Mouse (Mus musculus): ENCODE data around the gene Gm21983. TPM values are rescaled to one million over a fixed set of nuclear protein-coding genes. Genes with fewer than 3 reads are reported as not detected.

The Gm21983 gene
- total RNA-seq, 2 experiments from 2014 or later, result not detected

DNA sequence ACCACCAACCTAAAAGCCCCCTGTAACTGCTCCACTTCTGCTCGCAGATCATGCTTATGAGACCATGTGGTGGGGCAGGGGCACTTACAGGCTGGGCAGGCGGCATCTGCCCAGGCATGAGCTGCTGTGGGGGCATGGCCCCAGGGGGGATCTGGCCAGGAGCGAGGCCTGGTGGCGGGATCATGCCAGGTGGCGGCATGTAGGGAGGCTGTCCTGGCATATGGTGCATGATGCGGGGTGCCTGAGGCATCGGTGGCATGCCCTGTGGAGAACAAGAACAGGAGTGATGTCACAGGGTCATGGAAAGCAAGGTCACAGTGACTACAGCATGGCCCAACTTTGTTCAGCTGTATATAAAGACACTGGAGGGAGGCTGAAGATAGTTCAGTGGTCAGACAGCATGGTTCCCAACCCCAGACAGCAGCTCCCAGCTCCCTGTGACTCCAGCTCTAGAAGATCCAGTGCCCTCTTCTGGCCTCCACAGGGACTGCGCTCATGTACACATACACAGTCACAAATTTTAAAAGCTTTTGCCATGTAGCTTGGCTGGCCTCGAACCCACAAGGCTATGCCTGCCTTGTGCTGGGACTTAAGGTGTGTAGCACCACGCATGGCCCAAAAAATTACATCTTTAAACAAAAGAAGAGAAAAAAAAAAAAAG lies 8.5 kb upstream of the Gm21983 start:
- ATAC-seq (replicated peaks; ENCODE audit: poor library complexity), result peak; percentile 38; the same call in 1 of the 2 replicates

DNA sequence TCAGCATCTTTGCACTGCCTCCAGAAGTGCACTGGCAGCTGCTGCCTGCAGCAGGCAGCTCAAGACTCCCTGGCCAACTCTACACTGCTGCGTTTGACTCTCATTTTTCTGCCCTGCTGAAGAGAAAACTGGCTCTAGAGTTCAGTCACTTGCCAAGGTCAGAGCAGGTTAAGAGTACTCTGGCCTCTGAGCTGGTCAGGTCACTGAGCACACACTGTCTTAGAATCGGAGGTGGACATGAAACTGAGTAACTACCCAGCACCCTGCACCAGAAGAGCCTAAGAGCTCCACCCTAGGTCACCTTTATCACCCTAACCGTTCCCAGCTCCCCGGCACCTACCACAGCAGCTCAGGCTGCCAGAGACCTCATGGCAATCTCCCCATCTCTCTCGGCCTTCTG lies 5.1 kb upstream of the Gm21983 start:
- no peak for ATAC-seq (replicated peaks; ENCODE audit: poor library complexity)

DNA sequence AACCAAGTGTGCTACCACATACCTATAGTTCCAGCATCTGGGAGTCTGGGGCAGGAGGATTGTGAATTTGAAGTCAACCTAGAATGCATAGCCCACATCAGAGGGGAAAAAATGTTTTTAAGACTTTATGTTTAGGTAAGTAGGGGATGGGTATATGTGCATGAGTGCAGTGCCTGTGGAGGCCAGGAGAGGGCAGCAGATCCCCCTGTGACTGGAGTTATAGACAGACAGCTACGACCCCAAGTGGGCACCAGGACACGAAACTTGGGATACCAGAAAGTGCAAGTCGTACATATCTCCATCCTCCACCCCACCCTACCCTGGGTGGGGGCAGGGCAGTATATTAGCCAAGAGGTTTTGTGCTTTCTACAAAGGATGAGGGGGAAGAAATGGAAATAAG lies 4.1 kb upstream of the Gm21983 start:
- ATAC-seq (replicated peaks; ENCODE audit: poor library complexity), result peak; percentile 96

DNA sequence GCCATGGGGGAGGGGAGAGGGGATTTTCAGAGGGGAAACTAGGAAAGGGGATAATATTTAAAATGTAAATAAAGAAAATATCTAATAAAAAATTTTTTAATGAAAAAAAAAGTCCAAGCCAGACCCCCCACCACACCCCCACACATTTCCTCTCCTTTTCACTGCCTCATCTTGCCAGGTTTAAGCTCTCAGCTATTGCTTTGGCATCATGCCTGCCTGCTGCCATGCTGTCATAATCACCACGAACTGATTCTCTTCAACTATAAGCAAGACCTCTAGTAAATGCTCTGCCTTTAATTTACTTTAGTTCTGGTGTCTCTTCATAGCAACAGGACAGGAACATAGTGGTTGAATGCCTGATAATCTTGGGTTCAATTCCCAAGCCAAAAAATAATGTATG lies 1.6 kb upstream of the Gm21983 start:
- ATAC-seq (replicated peaks; ENCODE audit: poor library complexity), result no peak

DNA sequence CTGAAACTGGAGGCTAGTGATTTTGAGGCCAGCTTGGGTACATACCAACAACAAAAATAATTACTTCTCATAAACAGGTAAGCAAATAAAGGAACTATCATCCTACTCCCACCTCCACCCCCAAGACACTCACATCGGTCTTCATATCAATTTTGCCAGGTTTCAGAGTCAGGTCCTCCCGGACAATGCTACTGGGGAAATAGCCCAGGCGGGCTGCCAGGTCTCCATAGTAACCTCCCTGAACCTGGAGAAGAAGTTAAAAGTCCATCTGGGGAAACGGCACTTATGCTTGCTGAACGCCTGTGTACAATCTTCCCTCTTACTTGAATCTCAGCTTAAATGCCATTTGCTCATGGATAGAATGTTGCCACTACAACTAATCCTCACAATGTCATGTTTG lies 850 bp downstream of the Gm21983 start:
- ATAC-seq (replicated peaks; ENCODE audit: poor library complexity), result no peak

DNA sequence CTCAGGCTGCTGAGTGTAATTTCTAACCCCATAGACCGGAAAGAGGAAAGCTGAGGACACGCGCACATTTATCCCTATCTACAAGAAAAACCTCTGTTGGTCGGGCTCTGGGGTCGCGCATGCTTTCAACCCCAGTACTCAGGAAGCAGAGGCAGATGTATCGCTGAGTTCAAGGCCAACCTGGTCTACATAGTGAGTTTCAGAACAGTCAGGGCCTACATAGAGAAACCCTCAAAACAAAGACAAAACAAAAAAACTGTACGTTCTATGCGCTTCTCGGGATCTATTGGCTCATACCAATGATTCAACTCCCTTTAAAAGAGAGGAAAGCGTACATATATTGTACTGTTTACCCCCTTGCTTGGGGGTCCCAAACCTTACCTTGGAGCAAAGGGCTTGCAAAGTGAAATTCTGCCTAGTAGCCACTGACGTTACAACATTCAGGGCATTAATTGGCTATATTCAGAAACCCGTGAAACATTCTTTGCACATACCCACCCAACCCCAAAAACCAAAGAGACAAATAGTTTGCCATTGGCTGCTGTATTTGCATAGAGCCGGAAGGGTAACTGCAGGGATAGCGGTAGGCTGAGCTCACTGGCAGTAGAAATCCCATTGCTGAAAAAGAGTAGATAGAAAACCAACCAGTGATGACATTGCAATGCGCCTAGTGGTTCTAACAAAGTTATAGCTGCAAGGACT lies 1.5 kb downstream of the Gm21983 start:
- ATAC-seq (replicated peaks; ENCODE audit: poor library complexity), result no peak

DNA sequence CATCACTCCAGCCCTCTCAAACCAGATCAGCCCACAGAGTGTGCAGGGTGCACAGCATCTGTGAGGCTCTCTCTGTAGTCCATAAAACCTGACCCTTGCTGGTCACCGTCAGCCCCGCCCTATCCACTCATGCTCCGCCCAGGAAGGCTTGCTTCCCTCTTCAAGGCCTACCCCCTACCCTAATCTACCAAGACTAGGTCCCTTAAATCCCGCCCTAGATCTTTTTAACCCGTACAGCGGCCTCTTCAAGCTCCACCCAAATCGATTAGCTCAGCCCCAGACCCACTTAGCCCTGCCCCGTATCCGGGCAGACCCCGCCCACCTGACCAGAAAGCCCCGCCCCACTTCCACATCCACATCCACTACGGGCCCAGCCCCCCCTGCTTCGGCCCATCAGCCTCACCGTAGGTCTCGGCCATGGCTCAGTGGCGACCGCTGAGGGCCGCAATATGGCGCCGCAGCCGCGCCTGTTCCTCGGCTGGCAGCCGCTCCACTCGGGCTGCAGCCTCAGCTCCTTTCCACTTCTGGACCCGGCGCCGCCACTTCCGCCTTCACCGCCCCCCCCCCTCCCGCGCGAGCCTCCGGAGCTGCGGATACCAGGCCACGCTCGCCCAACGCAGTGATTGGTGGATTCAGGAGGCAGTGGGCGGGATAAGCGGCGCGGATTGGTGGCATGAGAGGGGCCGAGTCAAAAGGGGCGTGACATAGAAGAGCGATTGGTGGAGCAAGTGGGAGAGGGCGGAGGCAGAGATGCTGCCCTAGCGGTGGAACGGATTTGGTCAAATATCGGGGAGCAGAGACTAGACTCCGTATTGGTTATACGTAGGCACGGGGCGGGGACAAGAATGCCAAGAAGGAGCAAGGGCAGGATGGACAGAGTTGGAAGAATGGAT lies 2.3 kb downstream of the Gm21983 start, which contains the start of gene Rab4b:
TSS of gene Rab4b (minus strand) at position 573 of the 893 bp plus-strand sequence.
- peak; percentile 91 for ATAC-seq (replicated peaks; ENCODE audit: poor library complexity)

DNA sequence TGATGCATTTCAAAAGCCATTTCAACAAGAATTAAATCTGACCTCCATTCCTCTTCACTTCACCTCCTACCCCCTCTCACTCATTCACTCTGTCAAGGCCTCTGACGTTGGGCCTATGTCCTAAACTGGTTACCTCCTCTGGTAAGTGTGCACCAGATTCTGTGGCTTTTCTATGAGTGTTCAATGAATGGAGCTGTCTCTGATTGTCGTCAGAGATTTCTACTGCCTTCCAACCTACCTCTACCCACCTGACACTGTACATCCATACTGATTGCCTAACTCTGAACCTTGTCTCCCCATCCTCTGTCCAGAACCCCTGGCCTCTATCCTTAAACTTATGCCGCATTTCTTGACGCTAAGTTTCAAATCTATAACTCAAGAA lies 3.0 kb downstream of the Gm21983 start:
- ATAC-seq (replicated peaks; ENCODE audit: poor library complexity), result peak; percentile 1; the same call in 1 of the 2 replicates

DNA sequence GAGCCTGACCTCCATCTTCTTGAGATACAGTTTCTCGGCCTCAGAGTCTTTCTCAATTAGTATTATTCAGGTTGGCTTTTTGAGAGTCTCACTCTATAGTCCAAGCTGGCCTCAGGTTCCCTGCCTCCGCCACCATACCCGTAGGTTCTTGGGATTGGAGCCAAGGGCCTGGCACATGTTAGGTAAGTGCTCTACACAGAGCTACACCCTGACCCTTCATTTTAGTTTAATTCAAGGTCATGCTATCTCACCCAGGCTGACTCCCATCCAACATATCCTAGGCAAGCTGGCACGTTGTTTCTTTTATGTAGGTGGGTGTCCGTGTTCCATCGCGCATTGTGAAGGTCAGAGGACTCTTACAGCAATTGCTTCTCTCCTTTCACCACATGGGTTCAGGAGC lies 6.0 kb downstream of the Gm21983 start:
- ATAC-seq (replicated peaks; ENCODE audit: poor library complexity), result no peak

DNA sequence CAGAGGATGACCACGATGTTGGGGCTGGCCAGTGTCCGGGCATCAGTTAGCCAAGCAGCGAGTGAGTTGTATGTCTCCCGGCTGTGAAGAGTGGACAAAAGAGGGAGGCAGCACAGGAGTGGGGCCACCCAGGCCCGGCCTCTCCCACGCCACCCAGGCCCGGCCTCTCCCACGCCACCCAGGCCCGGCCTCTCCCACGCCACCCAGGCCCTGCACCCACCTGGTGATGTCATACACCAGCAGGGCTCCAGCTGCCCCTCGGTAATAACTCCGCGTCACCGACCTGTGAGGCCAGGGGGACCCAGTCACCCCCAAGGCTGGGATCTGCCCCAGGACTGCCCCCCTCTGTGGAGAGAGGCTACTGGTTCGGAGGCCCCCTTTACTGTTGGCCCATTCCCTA lies 6.4 kb downstream of the Gm21983 start:
- ATAC-seq (replicated peaks; ENCODE audit: poor library complexity), result no peak

DNA sequence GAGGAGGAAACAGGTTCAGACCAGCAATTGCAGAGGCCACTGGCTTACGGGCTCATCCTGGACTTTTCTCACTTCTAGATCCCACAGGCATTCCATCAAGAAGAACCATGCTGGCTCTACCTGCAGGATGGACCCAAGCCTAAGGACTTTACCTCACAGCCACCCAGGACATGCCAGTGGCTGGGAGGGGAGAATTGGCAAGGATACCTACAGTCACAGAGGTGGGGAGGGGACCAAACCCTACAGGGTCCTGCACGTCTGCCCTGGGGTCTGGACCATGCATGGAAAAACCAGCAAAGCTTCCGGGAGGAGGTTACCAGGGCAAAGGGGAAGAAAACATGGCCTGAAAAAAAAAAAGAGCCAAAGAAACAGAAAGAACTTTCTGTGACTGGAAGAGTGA lies 9.9 kb downstream of the Gm21983 start:
- ATAC-seq (replicated peaks; ENCODE audit: poor library complexity), result no peak

DNA sequence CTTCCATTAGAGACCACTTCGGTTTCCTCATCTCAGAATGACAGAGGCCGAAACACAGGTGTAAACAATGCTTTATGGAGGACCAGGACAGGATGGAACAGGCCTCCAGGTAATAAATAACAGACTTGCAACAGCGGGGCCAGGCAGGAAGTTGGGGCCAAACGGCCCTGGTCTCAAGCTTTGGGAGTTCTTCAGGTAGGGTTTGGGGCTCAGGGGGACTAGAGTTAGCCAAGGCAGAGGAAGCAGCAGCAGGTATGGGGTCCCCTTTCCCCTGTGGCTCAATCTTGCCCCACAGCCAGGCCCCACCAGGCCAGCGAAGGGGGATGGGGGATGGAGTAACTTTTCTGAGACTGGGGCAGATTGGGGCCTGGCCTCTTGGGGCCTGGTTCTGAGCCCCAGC lies 12.5 kb downstream of the Gm21983 start:
- ATAC-seq (replicated peaks; ENCODE audit: poor library complexity), result no peak

DNA sequence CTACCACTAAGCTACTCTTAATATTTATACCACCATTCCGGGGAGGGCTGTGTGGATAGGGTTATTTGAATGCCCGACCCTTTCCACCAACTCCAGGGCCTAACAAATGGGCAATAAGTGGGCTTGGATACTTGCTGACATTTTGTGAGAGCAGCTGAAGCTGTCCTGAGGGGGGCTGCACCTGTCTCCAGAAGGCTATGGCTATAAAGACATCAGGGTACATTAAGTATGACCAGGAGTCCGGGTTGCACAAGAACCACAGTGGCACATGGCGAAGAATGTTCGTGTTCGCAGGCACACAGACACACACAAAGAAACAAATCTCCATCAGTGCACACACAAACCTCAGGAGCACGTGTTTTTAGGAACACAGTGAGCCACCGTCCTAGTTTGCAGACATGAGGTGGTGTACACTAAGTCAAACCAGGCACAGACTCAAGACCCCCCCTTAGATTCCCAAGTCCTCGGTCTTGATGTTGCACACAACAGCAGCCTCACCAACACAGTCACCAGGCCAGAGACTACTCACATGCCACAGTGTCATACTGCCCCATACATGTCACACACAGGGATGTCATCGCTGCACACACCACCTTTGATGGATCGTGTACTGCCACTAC lies 13.3 kb downstream of the Gm21983 start:
- peak; percentile 2 for ATAC-seq (replicated peaks; ENCODE audit: poor library complexity)

DNA sequence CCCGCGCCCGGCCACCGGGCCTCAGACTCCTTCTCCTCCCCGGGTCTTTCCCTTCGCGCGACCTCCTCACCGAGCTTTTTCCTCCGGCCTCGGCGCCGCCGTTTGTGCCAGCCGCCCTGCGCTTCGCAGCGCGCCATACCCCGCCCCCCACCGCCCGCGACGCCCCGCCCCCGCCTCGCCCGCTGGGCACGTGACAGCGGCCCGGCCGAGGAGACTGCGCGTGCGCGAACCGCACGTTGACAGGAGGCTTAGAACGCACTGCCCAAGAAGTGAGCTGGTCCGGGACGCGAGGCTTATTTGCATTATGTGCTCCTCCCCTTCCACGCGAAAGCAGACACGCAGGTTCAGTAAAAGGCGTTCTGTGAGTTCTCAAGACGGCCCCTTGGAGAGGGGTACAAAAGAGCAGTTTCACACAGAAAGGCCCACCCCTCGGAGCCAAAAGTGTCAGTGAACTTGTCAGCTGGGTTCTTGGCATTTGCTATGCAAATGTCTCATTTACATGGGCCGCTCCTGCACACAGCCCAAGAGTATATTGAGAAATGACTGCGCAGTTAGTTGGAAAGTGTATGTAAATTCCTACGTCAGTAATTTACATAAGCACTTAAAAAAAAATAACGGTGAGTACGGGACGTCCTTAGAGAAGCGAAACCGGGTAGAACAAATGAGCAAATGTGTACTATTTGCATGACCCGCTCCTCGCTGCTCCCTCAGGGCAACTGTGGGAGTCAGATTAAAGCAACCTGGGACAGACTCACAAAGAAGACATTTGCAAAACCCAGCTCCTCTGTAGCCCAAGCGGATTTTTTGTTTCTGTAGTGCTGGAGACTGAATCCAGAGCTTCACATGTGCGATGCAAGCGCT lies 14.0 kb downstream of the Gm21983 start, which contains the start of gene Egln2:
TSS of gene Egln2 (minus strand) at position 189 of the 861 bp plus-strand sequence.
- ATAC-seq (replicated peaks; ENCODE audit: poor library complexity), result peak; percentile 66

DNA sequence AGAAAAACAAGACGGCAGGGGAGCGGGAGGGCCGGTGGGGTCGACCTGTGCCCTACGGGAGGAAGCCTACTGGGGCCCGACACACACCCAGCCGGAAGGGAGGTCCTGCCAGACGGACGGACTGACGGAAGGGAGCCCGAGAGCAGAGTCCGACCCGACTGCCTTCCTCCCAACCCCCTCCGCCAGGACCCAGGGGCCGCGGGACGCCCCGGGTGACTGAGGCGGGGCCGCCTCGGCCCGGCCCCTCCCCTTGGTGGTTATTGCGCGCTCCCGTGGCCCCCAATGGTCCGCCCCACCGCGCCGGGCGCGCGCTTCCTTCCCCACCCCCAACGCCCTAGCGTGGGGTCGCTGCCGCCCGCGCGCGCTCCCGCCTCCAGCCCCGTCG lies 14.7 kb downstream of the Gm21983 start:
- peak; percentile 66 for ATAC-seq (replicated peaks; ENCODE audit: poor library complexity)

DNA sequence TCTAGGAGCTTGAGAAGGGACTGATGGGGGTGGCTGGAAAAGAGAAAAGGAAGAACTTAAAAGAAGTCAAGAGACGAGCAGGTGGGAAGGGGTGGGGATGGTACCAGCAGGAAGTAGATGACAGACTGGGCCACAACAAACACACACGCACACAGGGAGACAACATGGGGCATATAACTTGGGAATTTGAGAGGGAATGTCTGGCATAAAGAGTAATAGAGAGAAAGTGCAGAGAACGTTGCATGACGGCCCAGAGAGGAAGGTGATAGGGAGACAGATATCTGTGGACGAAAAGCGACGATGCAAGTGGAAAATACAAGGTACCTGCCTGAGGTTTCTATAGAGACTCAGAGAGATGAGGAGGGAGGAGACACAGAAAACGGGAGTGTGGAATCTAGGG lies 15.2 kb downstream of the Gm21983 start:
- no peak for ATAC-seq (replicated peaks; ENCODE audit: poor library complexity)

DNA sequence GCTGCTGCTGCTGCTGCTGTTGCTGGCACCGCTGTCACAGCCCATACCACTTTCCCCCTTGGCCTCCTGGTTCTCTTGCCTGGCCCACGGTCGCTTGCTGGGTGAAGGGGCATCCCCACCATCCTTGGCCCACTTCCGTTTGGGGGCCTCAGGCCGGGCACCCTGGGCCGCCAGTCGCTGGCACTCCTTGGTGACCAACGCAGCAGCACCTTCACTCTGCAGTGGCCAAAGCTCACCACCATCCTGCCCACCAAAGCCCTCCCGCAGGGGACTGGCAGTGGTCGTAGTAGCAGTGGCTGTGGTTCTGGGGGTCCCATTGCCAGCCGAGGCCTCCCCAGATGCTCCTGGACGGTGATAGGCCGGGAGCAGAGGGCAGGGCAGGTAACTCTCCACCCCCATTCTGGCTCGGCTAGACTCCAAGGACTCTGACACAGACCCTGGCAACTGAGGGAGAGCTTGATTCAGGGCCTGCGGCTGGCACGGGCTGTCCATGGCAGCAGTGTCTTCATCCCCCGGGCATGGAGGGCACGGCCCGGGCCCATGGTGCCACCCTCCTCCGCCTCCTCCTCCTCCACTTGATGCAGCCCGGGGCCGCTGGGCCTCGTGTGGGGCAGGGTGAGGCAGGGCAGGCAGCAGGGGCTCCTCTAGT lies 15.8 kb downstream of the Gm21983 start:
- no peak for ATAC-seq (replicated peaks; ENCODE audit: poor library complexity)

DNA sequence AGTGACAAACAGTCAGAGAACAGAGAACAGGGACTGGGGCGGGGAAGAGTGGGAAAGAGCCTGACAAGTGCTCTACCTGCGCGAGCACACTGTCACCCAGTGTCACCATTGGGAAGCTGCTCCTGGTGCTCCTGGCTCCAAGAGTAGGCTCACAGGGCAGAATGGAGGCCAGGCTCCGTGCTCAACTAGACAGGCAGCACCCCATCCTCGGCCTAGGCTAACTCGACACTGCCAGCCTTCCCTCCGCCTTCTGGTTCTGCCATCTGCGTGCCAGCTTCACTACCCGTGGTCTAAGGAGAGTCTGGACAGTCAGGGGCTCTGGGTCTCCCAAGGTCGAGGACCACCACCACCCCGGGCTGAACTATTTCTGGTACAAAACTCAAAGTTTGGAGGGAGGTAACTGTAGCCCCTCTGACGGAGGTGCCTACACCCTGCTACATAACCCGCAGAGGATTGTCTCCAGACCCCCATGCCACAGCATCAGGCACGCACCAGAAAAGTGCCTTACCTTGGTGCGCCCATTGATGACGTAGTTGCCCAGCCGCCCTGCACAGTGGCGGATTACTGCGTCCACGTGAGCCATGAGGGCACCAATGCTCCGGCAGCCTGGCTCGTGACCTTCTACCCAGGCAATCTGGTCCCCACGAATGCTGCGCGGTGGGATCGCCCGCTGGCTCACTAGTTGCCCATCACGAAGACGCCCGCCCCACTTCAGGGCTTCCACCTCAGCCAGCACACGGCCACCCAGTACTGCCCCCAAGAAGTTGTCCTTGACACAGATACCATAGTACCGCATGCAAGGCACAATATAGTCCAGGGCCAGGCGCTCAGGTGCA lies 16.6 kb downstream of the Gm21983 start:
- ATAC-seq (replicated peaks; ENCODE audit: poor library complexity), result no peak

DNA sequence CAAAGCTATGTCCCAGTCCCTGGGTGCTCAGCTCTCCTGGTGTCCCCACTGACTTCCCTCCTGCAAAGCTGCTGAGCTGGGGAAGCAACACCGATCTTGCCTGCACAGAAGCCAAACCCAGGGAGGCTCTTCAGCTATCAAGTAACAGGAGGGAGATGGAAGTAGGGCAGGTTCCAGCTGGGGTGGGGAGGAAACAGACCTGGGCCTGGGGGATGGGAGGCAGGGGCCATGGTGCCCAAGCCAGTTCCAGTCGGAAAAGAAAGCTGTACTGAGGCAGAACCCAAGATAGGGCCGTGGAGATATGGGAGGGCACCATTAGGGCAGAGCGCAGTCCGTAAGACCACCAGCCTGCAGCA lies 17.5 kb downstream of the Gm21983 start:
- no peak for ATAC-seq (replicated peaks; ENCODE audit: poor library complexity)
